Mouse (Mus musculus): ENCODE measurements around the gene Kcnab1. TPM values are rescaled to one million over a fixed set of nuclear protein-coding genes. Genes with fewer than 3 reads are reported as not detected.
"Not testable (repeated sequence)": the region's sequence is repeated elsewhere in the genome, so short reads cannot be mapped to it uniquely, and the experiment has no call there.

Kcnab1 gene
- polyA plus RNA-seq, 3 experiments from 2014 or later, result 0.43 to 1.3 (median 0.80) TPM

- ATAC-seq, result no peak
Measured at GRCm38 (mm10) chr3:65372552-65372951, 263.4 kb downstream of the Kcnab1 start.

GRCm38 (mm10) chr3:65373594-65374182 lies 264.5 kb downstream of the Kcnab1 start:
- ATAC-seq, result no peak

GRCm38 (mm10) chr3:65374729-65375128 lies 265.5 kb downstream of the Kcnab1 start:
- ATAC-seq, result no peak

- ATAC-seq, result no peak
Measured at GRCm38 (mm10) chr3:65378724-65379123, 269.5 kb downstream of the Kcnab1 start.

GRCm38 (mm10) chr3:65379884-65380539 lies 270.8 kb downstream of the Kcnab1 start:
- ATAC-seq, result peak; percentile 54

- ATAC-seq, result no peak
Measured at GRCm38 (mm10) chr3:65381094-65381493, 271.9 kb downstream of the Kcnab1 start.

- ATAC-seq, result no peak
Measured at GRCm38 (mm10) chr3:65384431-65384830, 275.2 kb downstream of the Kcnab1 start.

- no peak for ATAC-seq
Measured at GRCm38 (mm10) chr3:65385771-65386170, 276.6 kb downstream of the Kcnab1 start.

- ATAC-seq, result no peak
Measured at GRCm38 (mm10) chr3:65391222-65391783, 282.1 kb downstream of the Kcnab1 start.

- peak; percentile 39 for ATAC-seq
Measured at GRCm38 (mm10) chr3:65391784-65392420, 282.7 kb downstream of the Kcnab1 start.

GRCm38 (mm10) chr3:65392421-65392817 lies 283.2 kb downstream of the Kcnab1 start, which contains the start of gene Ssr3:
Ssr3 (minus strand) TSS chr3:65392623.
- ATAC-seq, result peak; percentile 100

GRCm38 (mm10) chr3:65395111-65395510 lies 285.9 kb downstream of the Kcnab1 start:
- not testable (repeated sequence) for ATAC-seq

- ATAC-seq, result no peak
Measured at GRCm38 (mm10) chr3:65396835-65397504, 287.8 kb downstream of the Kcnab1 start.

GRCm38 (mm10) chr3:65397566-65397965 lies 288.4 kb downstream of the Kcnab1 start:
- no peak for ATAC-seq

GRCm38 (mm10) chr3:65405781-65406180 lies 296.6 kb downstream of the Kcnab1 start:
- ATAC-seq, result no peak

- no peak for ATAC-seq
Measured at GRCm38 (mm10) chr3:65407891-65408290, 298.7 kb downstream of the Kcnab1 start.

- no peak for ATAC-seq
Measured at GRCm38 (mm10) chr3:65416571-65416970, 307.4 kb downstream of the Kcnab1 start.

GRCm38 (mm10) chr3:65417913-65418594 lies 308.9 kb downstream of the Kcnab1 start:
- no peak for ATAC-seq

- ATAC-seq, result no peak
Measured at GRCm38 (mm10) chr3:65419706-65420105, 310.5 kb downstream of the Kcnab1 start.
